In the genomic region with DNA sequence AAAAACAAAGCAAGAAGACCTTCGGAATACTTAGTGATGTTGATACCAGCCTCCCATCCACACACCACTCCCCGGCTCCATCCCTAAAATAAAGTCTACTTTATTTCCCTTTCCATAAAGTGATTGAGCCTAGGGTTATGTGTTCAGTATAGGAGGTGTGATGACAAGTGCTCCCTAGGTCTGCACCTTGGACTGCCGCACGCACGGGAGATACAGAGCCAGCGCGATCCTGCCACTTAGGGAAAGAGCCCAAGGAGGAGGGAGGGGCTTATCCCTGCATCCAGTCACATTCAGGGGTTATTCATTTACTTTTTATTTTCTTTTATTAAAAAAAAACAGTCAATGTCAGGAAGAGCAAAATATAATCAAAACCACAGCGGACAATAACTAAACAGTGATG, we compare ENCODE assay signal across 22 mouse cellular contexts. TPM values are rescaled to one million over a fixed set of nuclear protein-coding genes. Genes with fewer than 3 reads are reported as not detected.
"Had no signal": no experiment of that assay in that cellular context is flagged by ENCODE, and none has a peak within 500 bp of the region (broad histone marks: within the 10 kb centered on the region; RNA-seq: fewer than 3 reads in every experiment).

No protein-coding gene starts in this region.

- H3K4me2 ChIP-seq: limb, embryonic 12.5 days; limb, embryonic 15.5 days; liver, embryonic 11.5 days; lung, embryonic 15.5 days; midbrain, embryonic 11.5 days had no signal

- H3K4me3 ChIP-seq: limb, embryonic 12.5 days; limb, embryonic 15.5 days; lung, embryonic 15.5 days had no signal

- DNase-seq: left cerebral cortex, postnatal 4 days had no signal

- H3K9ac ChIP-seq: limb, embryonic 12.5 days; limb, embryonic 15.5 days; liver, embryonic 14.5 days; lung, embryonic 15.5 days had no signal

- H3K27ac ChIP-seq: limb, embryonic 12.5 days; limb, embryonic 15.5 days; liver, embryonic 14.5 days; lung, embryonic 15.5 days had no signal

- H3K4me1 ChIP-seq: limb, embryonic 12.5 days; limb, embryonic 15.5 days had no signal

- H3K27me3 ChIP-seq: limb, embryonic 12.5 days; limb, embryonic 15.5 days; lung, embryonic 15.5 days had no signal

- H3K9me3 ChIP-seq: limb, embryonic 12.5 days; limb, embryonic 15.5 days; lung, embryonic 15.5 days had no signal

RNA-seq across cellular contexts. Expression of a gene that starts 34.0 kb away (rescaled TPM):
- total RNA-seq: layer of hippocampus, adult 18-20 months; layer of hippocampus, postnatal 14 days; left cerebral cortex, adult 8-10 months; left cerebral cortex, postnatal 14 days; left cerebral cortex, postnatal 4 days; megakaryocyte progenitor cell, adult 5-6 weeks; megakaryocyte-erythroid progenitor cell, adult 5-6 weeks; midbrain, postnatal 0 days had no signal
- polyA plus RNA-seq: intestine, embryonic 14.5 days; limb, embryonic 12.5 days; limb, embryonic 15.5 days; liver, embryonic 11.5 days; liver, embryonic 14.5 days; lung, embryonic 15.5 days; midbrain, embryonic 11.5 days; midbrain, embryonic 14.5 days; midbrain, postnatal 0 days; neural tube, embryonic 11.5 days; neural tube, embryonic 14.5 days; small intestine, adult 2 months; spleen, adult 2 months; stomach, embryonic 16.5 days; urinary bladder, adult 2 months had no signal
